Mouse (Mus musculus): Measurements from ENCODE around the gene Miga1.

DNA sequence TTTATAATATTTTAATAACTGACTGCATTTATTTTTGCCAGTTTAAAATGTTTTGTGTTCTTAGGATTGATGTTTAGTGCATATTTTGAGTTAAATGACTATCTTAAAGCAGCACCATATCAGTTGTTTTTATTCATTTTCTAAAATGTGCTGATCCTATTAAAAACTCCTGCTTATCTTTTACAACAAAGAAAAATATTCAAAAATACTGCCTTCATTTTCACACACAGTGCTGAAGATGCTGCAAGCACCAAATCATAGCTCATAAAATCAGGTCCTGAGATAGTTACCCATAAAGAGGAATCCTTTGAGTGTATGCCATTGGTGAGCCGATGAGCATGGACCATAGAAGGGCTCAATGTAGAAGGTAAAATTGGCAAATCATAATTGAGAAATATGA is 105.0 kb downstream of the Miga1 start:
- TF ChIP-seq POLR2A (IDR thresholded peaks at IDR 0.05; ENCODE audit: low read depth, low read length) (no peak), CTCF (conservative IDR thresholded peaks at IDR 0.05; ENCODE audit: insufficient read depth, insufficient read length, low read depth, low read length) (no peak)
